Mouse (Mus musculus) midbrain, embryonic 13.5 days (tissue): ENCODE results near the gene Afmid. TPM values are rescaled to one million over a fixed set of nuclear protein-coding genes. Genes with fewer than 3 reads are reported as not detected.

Experiments used
- ATAC-seq: fragments of 200-750 bp; cut with Nextera tagmentation; 2 replicates; pipeline ENCODE4 v1.8.0; 2017; ENCODE audit warnings: mild to moderate bottlenecking, moderate TSS enrichment, moderate library complexity
- H3K27ac ChIP-seq: fragments of 300-500 bp; sonication (generic); 2 replicates; pipeline ENCODE4 v1.5.1; 2015; ENCODE audit warnings: inconsistent platforms, mild to moderate bottlenecking, moderate library complexity
- H3K27me3 ChIP-seq: fragments of 300-500 bp; sonication (generic); 2 replicates; pipeline ENCODE4 v1.6.1; 2015; ENCODE audit warnings: mild to moderate bottlenecking, inconsistent platforms
- H3K36me3 ChIP-seq: fragments of 300-500 bp; sonication (generic); 2 replicates; pipeline ENCODE4 v1.6.1; 2015; ENCODE audit warnings: mild to moderate bottlenecking, inconsistent platforms
- H3K4me1 ChIP-seq: fragments of 300-500 bp; sonication (generic); replicated peaks from 2 replicates; pipeline ENCODE4 v1.6.1; 2015; ENCODE audit warnings: inconsistent platforms
- H3K4me2 ChIP-seq: fragments of 300-500 bp; sonication (generic); replicated peaks from 2 replicates; pipeline ENCODE4 v1.6.1; 2015; ENCODE audit warnings: moderate library complexity, mild to moderate bottlenecking, inconsistent platforms
- H3K4me3 ChIP-seq: fragments of 300-500 bp; sonication (generic); replicated peaks from 2 replicates; pipeline ENCODE4 v1.5.1; 2015; ENCODE audit warnings: mild to moderate bottlenecking, inconsistent platforms
- H3K9ac ChIP-seq: fragments of 300-500 bp; sonication (generic); replicated peaks from 2 replicates; pipeline ENCODE4 v1.6.1; 2015; ENCODE audit warnings: mild to moderate bottlenecking, inconsistent platforms
- H3K9me3 ChIP-seq: fragments of 300-500 bp; sonication (generic); 2 replicates; pipeline ENCODE4 v1.6.1; 2016; ENCODE audit warnings: mild to moderate bottlenecking, inconsistent platforms
- WGBS: fragments of 180-500 bp; shearing (Covaris S2); methylation state at CpG from one replicate; pipeline ENCODE4 v1.1.7; 2015; 5-methylcytosine and 5-hydroxymethylcytosine counted together
- polyA plus RNA-seq: library from polyadenylated mRNA; unstranded; fragments of >200 nt; fragmentation: Nextera tagmentation; extraction: Ambion mirVana; gene quantifications from 2 replicates; pipeline ENCODE4 v1.2.1, GENCODE M21; 2015

The Afmid gene
- 4.1 and 4.3 TPM in 2 replicates for polyA plus RNA-seq

DNA sequence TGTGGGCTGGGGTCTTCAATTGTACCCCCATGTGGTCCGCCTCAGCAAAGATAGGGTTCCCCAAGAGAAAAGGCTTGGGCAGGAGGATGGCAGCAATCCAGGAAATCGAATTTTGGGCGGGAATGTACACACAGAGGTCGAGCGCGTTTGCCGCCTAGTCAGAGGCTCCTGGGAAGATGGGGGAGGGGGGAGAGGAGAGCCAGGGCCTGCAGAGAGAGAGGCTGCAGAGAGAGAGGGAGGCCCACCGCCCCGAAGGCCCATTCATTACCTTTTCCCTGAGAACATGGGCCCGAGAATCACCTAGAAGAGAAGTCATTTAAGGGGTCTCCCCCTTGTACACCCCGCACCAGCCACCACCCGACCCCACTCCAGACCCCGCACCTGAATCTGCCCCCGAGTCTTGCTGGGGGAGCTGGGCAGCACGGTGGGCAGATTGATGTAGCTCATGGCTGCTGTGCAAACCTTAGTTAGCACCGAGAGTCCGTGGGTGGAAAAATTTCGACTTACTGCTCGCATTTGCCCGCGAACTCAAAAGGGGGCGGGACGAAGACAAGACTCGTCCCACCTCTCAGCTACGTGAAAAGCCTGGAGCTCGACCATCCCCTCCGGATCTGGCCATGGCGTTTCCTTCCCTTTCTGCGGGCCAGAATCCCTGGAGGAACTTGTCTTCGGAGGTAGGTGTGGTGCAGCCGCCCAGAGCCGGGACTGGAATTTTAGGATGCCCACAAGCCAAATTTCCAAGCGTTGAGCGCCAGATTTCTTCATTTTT lies at the start of gene Afmid, which contains the start of gene Tk1:
Afmid (plus strand) TSS at position 592 of the 769 bp plus-strand sequence.
Tk1 (minus strand) TSS at position 760 of the 769 bp plus-strand sequence.
- Histone ChIP-seq H3K4me2 (peak within 1 kb of the TSS; percentile 84), H3K36me3 (0 out of 2 replicates have a peak, but pooled peaks cover 13% of the 10 kb centered on the region), H3K9ac (peak within 1 kb of the TSS; percentile 71), H3K27me3 (no peaks in the 10 kb centered on the region), H3K4me3 (peak within 1 kb of the TSS; percentile 47), H3K4me1 (peaks cover 51% of the 10 kb centered on the region), H3K27ac (peak within 1 kb of the TSS; percentile 74), H3K9me3 (no peaks in the 10 kb centered on the region)
- WGBS: under 1% methylated on average over 34 of the region's 34 CpGs
- peak; percentile 59 for ATAC-seq

- no peak for ATAC-seq
- WGBS: 90% methylated on average over 14 of the region's 14 CpGs
- H3K4me2 ChIP-seq: no peak overlapping the region
- H3K27ac ChIP-seq: no peak overlapping the region
- H3K4me1 ChIP-seq: peaks cover 23% of the 10 kb centered on the region
- H3K27me3 ChIP-seq: peaks cover 31% of the 10 kb centered on the region
- no peak overlapping the region for H3K9ac ChIP-seq
- H3K36me3 ChIP-seq: no peaks in the 10 kb centered on the region
- no peaks in the 10 kb centered on the region for H3K9me3 ChIP-seq
- H3K4me3 ChIP-seq: no peak overlapping the region
Observed at GRCm38 (mm10) chr11:117776085-117776792, 49.5 kb upstream of the Afmid start.

GRCm38 (mm10) chr11:117777111-117777510 lies 48.6 kb upstream of the Afmid start:
- H3K9me3 ChIP-seq: no peaks in the 10 kb centered on the region
- WGBS: 87% methylated on average over 5 of the region's 5 CpGs
- ATAC-seq: no peak

DNA sequence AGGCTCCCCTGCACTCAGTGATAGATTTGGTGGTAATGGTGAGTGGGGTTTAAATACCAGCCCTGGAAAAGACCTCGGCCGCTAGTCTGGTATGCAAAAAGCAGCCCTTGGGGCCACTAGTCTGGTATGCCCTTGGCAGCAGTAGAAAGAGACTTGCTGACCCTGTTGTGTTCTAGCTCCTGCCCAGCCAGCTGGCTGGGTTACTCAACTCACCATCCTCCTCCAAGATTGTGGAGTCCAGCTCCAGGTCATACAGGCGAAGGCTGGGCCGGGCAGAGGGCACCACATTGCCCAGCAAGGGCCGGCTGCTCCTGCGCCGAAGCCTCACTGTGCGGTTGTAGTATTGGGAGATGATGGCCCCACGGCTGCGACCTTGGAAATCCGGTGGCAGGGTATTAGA lies 47.7 kb upstream of the Afmid start:
- WGBS: 96% methylated on average over 11 of the region's 11 CpGs
- no peak overlapping the region for H3K4me2 ChIP-seq
- H3K4me3 ChIP-seq: no peak overlapping the region
- no peaks in the 10 kb centered on the region for H3K36me3 ChIP-seq
- H3K27me3 ChIP-seq: peaks cover 49% of the 10 kb centered on the region
- H3K27ac ChIP-seq: no peak overlapping the region
- H3K9me3 ChIP-seq: no peaks in the 10 kb centered on the region
- ATAC-seq: no peak
- H3K4me1 ChIP-seq: peaks cover 29% of the 10 kb centered on the region
- no peak overlapping the region for H3K9ac ChIP-seq

More at GRCm38 (mm10) chr11:117777111-117777510, 48.6 kb upstream of the Afmid start:
- H3K4me3 ChIP-seq: no peak overlapping the region
- no peak overlapping the region for H3K4me2 ChIP-seq
- H3K27me3 ChIP-seq: peaks cover 40% of the 10 kb centered on the region
- H3K4me1 ChIP-seq: peaks cover 25% of the 10 kb centered on the region
- no peak overlapping the region for H3K9ac ChIP-seq
- H3K27ac ChIP-seq: no peak overlapping the region
- no peaks in the 10 kb centered on the region for H3K36me3 ChIP-seq

DNA sequence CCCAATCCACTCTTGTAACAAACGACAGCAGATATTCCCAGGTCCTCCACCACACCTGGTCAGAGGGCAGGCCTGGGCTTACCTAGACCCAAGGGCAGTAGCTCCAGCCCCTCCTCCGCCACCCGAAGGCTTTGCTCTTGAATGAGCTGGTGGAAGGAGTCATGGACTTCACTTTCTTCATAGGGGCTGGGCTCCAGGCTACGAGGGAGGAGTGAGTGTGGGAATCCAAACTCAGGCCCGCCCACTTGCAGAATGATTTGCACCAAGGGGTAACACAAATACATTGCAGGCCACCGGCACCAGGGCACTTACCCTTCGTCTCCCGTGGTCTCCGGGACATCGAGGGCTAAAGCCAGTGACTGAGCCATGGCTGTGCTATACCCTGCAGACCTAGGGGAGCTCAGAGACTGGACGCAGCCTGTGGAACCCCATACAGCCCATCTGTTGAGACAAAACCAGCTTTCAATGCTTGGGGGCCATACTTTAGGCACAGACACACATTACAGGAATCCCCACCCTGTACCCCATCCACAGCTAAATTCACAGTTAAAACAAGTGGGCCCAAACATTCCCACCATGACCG lies 46.8 kb upstream of the Afmid start:
- Histone ChIP-seq H3K9ac (no peak overlapping the region), H3K27ac (peak overlapping the region; percentile 62), H3K4me3 (0 out of 2 replicates have a peak overlapping the region, but pooled peaks have one; percentile 32), H3K9me3 (no peaks in the 10 kb centered on the region), H3K4me2 (peak overlapping the region; percentile 49; the same call in 1 of the 2 replicates), H3K36me3 (no peaks in the 10 kb centered on the region), H3K4me1 (peaks cover 37% of the 10 kb centered on the region), H3K27me3 (peaks cover 57% of the 10 kb centered on the region)
- WGBS: 77% methylated on average over 12 of the region's 12 CpGs
- no peak for ATAC-seq

DNA sequence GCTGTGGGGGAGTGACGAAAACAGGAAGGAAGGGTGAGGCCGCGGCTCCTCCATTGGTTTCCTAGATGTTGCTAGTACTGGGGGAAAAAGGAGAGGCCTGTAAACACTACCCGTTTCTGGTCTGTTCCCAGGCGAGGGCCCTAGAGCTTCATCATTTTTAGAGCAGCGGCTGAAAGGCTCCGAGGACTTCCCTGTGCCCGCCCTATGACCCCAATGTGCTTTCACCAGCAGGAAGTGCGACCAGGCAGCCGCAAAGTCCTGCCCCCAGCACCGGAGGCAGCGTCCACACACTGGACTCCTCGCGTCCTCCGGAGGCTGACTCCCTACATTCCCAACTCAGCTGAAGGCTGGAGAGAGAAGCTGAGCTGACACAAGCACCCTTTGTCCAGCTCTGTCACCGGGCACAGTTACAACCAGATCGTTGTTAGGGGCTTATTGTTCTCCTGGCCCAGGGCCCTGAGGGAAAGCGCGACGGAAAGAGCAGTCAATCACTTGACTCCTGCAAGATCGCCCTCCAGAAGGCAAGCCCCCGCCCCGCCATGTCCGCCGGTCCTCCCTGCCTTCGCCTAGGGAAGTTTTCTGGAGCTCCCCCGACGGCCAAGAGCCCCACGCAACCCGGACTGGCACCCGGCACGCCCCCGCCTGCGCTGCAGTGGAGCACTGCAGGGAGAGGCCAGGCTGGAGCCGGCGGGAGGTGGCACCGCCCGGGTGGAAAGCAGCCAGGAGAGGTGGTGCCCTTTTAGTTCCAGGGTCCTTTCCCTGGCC lies 46.1 kb upstream of the Afmid start:
- no peaks in the 10 kb centered on the region for H3K36me3 ChIP-seq
- peak overlapping the region; percentile 62 for H3K27ac ChIP-seq
- peak overlapping the region; percentile 48; the same call in 1 of the 2 replicates for H3K9ac ChIP-seq
- peak overlapping the region; percentile 32 for H3K4me3 ChIP-seq
- H3K27me3 ChIP-seq: peaks cover 64% of the 10 kb centered on the region
- whole genome bisulfite sequencing: 5% methylated on average over 38 of the region's 38 CpGs
- no peaks in the 10 kb centered on the region for H3K9me3 ChIP-seq
- H3K4me2 ChIP-seq: peak overlapping the region; percentile 49
- ATAC-seq: peak; percentile 34
- peaks cover 37% of the 10 kb centered on the region for H3K4me1 ChIP-seq

DNA sequence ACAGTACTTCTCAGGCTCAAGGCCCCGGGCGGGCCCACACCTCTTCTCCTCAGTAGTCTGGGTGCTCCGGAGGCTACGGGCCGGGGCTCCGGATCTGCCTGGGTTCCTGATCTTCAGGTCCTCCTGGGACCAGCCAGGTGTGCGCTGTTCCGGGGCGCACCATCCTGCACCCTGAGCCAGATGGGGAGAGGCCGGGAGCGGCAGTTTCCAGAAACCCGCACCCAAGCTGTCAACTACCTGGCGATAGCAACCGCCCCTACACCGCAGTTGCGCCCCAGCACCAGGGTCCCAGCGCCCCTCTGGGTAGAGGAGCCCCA lies 45.6 kb upstream of the Afmid start:
- H3K4me1 ChIP-seq: peaks cover 37% of the 10 kb centered on the region
- ATAC-seq: peak; percentile 5; the same call in 1 of the 2 replicates
- H3K27me3 ChIP-seq: peaks cover 69% of the 10 kb centered on the region
- H3K27ac ChIP-seq: 0 out of 2 replicates have a peak overlapping the region, but pooled peaks have one; percentile 62
- no peaks in the 10 kb centered on the region for H3K36me3 ChIP-seq
- no peaks in the 10 kb centered on the region for H3K9me3 ChIP-seq
- peak overlapping the region; percentile 49 for H3K4me2 ChIP-seq
- H3K9ac ChIP-seq: peak overlapping the region; percentile 48; the same call in 1 of the 2 replicates
- WGBS: 3% methylated on average over 17 of the region's 17 CpGs
- H3K4me3 ChIP-seq: peak overlapping the region; percentile 32

GRCm38 (mm10) chr11:117780582-117781111 lies 45.1 kb upstream of the Afmid start:
- Histone ChIP-seq H3K4me1 (peaks cover 37% of the 10 kb centered on the region), H3K27me3 (peaks cover 69% of the 10 kb centered on the region), H3K9ac (peak overlapping the region; percentile 48; the same call in 1 of the 2 replicates), H3K27ac (no peak overlapping the region), H3K4me2 (peak overlapping the region; percentile 49), H3K36me3 (no peaks in the 10 kb centered on the region), H3K4me3 (peak overlapping the region; percentile 32), H3K9me3 (no peaks in the 10 kb centered on the region)
- 4% methylated on average over 19 of the region's 19 CpGs for WGBS
- no peak for ATAC-seq

- Histone ChIP-seq H3K27me3 (peaks cover 69% of the 10 kb centered on the region), H3K27ac (no peak overlapping the region)
Observed at GRCm38 (mm10) chr11:117781199-117781821, 44.4 kb upstream of the Afmid start.

GRCm38 (mm10) chr11:117781993-117782704 lies 43.6 kb upstream of the Afmid start, which contains the start of the genes Tmc8 and Tmc6:
Gene Tmc8, plus strand, starts transcription at chr11:117782076.
Gene Tmc6, minus strand, starts transcription at chr11:117782198.
- no peak within 1 kb of the TSS for H3K27ac ChIP-seq
- H3K4me2 ChIP-seq: peak within 1 kb of the TSS; percentile 61
- H3K9me3 ChIP-seq: no peaks in the 10 kb centered on the region
- H3K27me3 ChIP-seq: peaks cover 69% of the 10 kb centered on the region
- peaks cover 37% of the 10 kb centered on the region for H3K4me1 ChIP-seq
- no peak for ATAC-seq
- WGBS: 44% methylated on average over 24 of the region's 24 CpGs
- no peaks in the 10 kb centered on the region for H3K36me3 ChIP-seq
- H3K4me3 ChIP-seq: peak within 1 kb of the TSS; percentile 28
- peak within 1 kb of the TSS; percentile 58; the same call in 1 of the 2 replicates for H3K9ac ChIP-seq

More at GRCm38 (mm10) chr11:117781199-117781821, 44.4 kb upstream of the Afmid start:
- Histone ChIP-seq H3K9ac (no peak overlapping the region), H3K4me3 (no peak overlapping the region), H3K36me3 (no peaks in the 10 kb centered on the region), H3K9me3 (no peaks in the 10 kb centered on the region), H3K4me2 (peak overlapping the region; percentile 49), H3K4me1 (peaks cover 37% of the 10 kb centered on the region)
- 26% methylated on average over 18 of the region's 18 CpGs for WGBS
- ATAC-seq: no peak
